Mouse (Mus musculus) stomach, embryonic 16.5 days (tissue): ENCODE data around the gene Edar. TPM values are rescaled to one million over a fixed set of nuclear protein-coding genes. Genes with fewer than 3 reads are reported as not detected.

Experiments
- ATAC-seq: fragments of 200-750 bp; cut with Nextera tagmentation; 2 replicates; pipeline ENCODE4 v1.8.0; 2017; ENCODE audit warnings: moderate number of reproducible peaks, moderate TSS enrichment; ENCODE audit not compliant: insufficient read depth, low FRiP score
- H3K27ac ChIP-seq: fragments of 300-500 bp; sonication (generic); 2 replicates; pipeline ENCODE4 v1.5.1; 2014; ENCODE audit warnings: low read length
- H3K27me3 ChIP-seq: fragments of 300-500 bp; sonication (generic); 2 replicates; pipeline ENCODE4 v1.6.1; 2014; ENCODE audit warnings: low read length, control low read depth, mixed read lengths; ENCODE audit not compliant: control insufficient read depth, insufficient read depth
- H3K36me3 ChIP-seq: fragments of 300-500 bp; sonication (generic); 2 replicates; pipeline ENCODE4 v1.6.1; 2014; ENCODE audit warnings: low read length; ENCODE audit not compliant: control insufficient read depth, insufficient read depth
- H3K4me1 ChIP-seq: fragments of 300-500 bp; sonication (generic); 2 replicates; pipeline ENCODE4 v1.6.1; 2014; ENCODE audit warnings: low read length, control low read depth, mixed read lengths; ENCODE audit not compliant: control insufficient read depth, insufficient read depth
- H3K4me2 ChIP-seq: fragments of 300-500 bp; sonication (generic); 2 replicates; pipeline ENCODE4 v1.6.1; 2014; ENCODE audit warnings: low read depth, low read length, mixed read lengths
- H3K4me3 ChIP-seq: fragments of 300-500 bp; sonication (generic); replicated peaks from 2 replicates; pipeline ENCODE4 v1.5.1; 2014; ENCODE audit warnings: mild to moderate bottlenecking, low read length
- H3K9ac ChIP-seq: fragments of 300-500 bp; sonication (generic); 2 replicates; pipeline ENCODE4 v1.6.1; 2014; ENCODE audit warnings: low read length
- H3K9me3 ChIP-seq: fragments of 300-500 bp; sonication (generic); replicated peaks from 2 replicates; pipeline ENCODE4 v1.6.1; 2016; ENCODE audit warnings: low read length, control low read depth; ENCODE audit not compliant: control insufficient read depth
- WGBS: fragments of 180-500 bp; shearing (Covaris S2); extraction: QIAGEN DNeasy Blood & Tissue Kit; methylation state at CpG from one replicate; pipeline ENCODE4 v1.1.7; 2014; 5-methylcytosine and 5-hydroxymethylcytosine counted together
- polyA plus RNA-seq: library from polyadenylated mRNA; unstranded; fragments of >200 nt; fragmentation: Nextera tagmentation; extraction: Ambion mirVana; gene quantifications from 2 replicates; pipeline ENCODE4 v1.2.1, GENCODE M21; 2015

The Edar gene
- polyA plus RNA-seq, 1 experiment from 2014 or later: 3.0 TPM

DNA sequence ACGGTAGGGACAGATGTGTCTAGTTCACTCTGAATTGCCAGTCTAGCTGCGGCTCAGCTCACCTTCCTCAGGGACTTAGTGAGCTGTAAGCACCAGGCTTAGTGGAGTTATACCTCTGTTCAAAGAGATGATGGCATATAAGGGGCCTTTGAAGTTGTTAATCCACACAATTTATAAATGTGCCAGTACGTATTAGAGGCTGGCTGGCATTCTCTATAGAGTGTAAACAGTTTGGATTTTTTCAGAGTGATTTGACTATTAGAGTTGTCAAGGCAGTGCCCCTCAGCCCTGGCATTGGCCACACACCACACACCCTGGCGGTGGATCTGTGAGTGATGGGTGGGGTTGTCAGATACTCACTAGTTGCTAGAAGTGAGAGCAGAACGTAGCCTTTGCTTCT lies 58.9 kb downstream of the Edar start:
- WGBS: 58% methylated on average over 5 of the region's 5 CpGs
- Histone ChIP-seq H3K36me3 (no peaks in the 10 kb centered on the region), H3K27ac (no peak overlapping the region), H3K4me3 (no peak overlapping the region), H3K27me3 (no peaks in the 10 kb centered on the region), H3K4me1 (peaks cover 3% of the 10 kb centered on the region; the same call in 1 of the 2 replicates), H3K9ac (no peak overlapping the region), H3K9me3 (no peaks in the 10 kb centered on the region), H3K4me2 (no peak overlapping the region)
- ATAC-seq: peak; percentile 74

DNA sequence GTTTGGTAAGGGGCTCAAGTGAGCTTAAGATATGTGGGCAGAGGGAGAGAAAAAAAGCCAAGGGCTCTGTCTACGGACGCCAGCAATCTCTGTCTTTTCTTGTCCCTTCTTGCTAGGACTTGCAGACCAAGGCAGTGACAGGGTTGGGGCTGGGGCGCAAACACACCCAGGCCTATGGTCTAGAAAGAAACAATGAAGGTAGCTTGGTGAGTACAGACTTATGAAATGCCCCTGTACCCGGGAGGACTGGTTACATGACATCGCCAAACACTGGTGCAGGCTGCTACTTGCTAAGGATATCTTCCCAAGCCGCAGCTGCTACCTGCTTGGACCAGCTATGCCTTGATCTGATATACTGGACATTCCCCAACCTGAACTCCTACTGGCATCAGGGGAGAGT lies 60.9 kb downstream of the Edar start:
- Histone ChIP-seq H3K4me3 (no peak overlapping the region), H3K9ac (no peak overlapping the region), H3K9me3 (no peaks in the 10 kb centered on the region), H3K36me3 (no peaks in the 10 kb centered on the region), H3K4me2 (no peak overlapping the region), H3K27me3 (no peaks in the 10 kb centered on the region), H3K27ac (peak overlapping the region; percentile 68), H3K4me1 (peaks cover 3% of the 10 kb centered on the region; the same call in 1 of the 2 replicates)
- ATAC-seq: peak; percentile 9; the same call in 1 of the 2 replicates
- WGBS: 77% methylated on average over 6 of the region's 6 CpGs

DNA sequence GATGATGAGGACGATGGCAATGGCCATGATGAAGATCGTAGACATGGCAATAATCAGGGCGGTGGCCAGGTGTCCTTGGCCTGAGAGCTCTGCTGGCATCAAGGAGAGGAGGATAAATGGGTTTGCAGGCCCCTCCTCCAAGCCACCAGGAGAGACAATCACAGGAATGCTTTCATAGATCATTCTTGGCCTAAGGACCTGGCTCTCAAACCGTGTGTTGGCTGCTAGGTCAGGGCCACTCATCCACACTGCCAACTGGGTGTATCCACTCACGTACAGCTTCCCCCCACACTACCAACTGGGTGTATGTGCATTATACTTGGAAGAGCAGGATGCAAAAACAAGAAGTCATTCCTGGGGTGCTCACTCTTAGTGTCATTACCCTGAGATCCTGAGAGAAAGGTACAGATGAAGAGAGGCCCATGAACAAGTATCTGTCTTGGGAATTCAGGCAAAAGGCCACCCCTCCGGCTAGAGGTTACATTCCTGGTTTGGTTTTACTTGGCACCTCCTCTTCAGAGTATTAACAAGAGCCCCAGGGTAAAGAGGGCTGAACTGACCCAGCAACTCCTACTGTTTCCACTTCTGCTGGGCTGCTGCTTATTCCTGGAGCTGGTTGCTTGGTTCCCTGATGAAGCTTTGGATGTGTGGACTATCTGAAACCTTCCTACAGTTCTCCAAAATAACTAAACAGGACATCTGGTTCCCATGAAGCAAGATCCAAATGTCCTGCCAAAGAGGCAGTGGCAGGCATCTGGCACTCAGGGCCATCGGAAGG lies 64.8 kb downstream of the Edar start:
- no peak overlapping the region for H3K4me2 ChIP-seq
- H3K4me1 ChIP-seq: no peaks in the 10 kb centered on the region
- no peaks in the 10 kb centered on the region for H3K27me3 ChIP-seq
- no peak overlapping the region for H3K27ac ChIP-seq
- no peak overlapping the region for H3K4me3 ChIP-seq
- H3K9ac ChIP-seq: no peak overlapping the region
- no peak for ATAC-seq
- H3K36me3 ChIP-seq: no peaks in the 10 kb centered on the region
- H3K9me3 ChIP-seq: no peaks in the 10 kb centered on the region
- WGBS: 81% methylated on average over 7 of the region's 7 CpGs

DNA sequence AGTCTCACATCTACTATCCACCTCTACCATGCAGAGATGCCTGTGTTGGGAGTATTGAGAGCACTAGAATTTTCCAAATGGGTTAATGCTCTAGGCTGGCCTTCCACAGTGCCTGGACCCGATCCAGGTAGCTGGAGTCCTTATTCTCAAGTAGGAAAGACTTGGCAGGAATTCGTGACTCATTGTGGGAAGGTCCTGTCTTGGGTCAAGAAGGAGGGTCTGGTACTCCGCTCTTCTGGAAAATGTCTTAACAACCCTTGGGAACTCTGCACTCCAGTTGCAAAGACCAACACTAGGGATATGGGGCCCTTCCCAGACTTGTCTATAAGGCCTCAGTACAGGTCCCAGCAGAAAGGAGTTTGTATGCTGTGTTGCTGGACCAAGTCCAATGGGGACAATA lies 66.6 kb downstream of the Edar start:
- Histone ChIP-seq H3K36me3 (no peaks in the 10 kb centered on the region), H3K4me1 (no peaks in the 10 kb centered on the region), H3K9me3 (no peaks in the 10 kb centered on the region), H3K9ac (no peak overlapping the region), H3K4me2 (no peak overlapping the region), H3K27me3 (no peaks in the 10 kb centered on the region), H3K4me3 (no peak overlapping the region), H3K27ac (no peak overlapping the region)
- WGBS: 63% methylated on average over 3 of the region's 3 CpGs
- ATAC-seq: no peak

DNA sequence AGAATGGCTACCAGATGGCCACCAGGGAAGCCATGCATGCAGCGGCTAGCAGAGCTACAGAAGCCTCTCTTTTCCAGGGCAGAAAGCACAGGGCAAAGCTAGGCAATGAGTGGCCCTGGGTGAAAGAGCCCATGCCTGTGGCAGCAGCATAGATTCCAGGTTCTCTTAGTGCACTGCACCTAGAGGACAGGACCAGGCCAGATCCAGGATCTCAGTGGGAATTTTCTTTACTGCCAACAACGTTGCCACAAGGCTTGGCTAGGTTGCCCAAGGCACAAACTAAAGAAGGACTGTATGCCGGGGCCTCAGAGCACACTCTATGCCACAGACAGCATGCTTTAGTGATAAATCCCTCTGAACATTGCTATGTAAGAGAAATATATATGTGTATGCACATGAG lies 69.1 kb downstream of the Edar start:
- Histone ChIP-seq H3K27me3 (no peaks in the 10 kb centered on the region), H3K4me2 (no peak overlapping the region), H3K27ac (no peak overlapping the region), H3K4me3 (no peak overlapping the region), H3K4me1 (no peaks in the 10 kb centered on the region), H3K9ac (no peak overlapping the region), H3K9me3 (no peaks in the 10 kb centered on the region), H3K36me3 (no peaks in the 10 kb centered on the region)
- WGBS: 85% methylated on average over 3 of the region's 3 CpGs
- ATAC-seq: no peak

DNA sequence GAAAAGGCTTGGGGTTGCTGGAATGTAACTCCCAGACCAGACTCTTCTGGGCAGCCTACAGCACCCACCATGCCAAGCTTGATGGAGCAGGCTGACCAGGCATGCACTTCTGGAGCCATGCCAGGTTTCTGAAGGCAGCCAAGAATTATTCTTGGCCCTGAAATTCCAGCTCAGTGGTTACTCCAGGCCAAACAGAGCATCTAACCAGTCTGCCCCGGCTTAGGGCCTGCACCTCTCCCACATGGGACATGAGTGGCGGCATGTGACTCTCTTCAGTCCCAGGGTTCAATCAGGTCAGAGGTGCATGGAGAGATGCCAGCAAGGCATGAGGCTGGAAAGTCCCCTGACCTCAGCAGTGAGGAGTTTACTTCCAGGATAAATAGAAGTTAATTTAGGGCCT lies 70.7 kb downstream of the Edar start:
- Histone ChIP-seq H3K36me3 (no peaks in the 10 kb centered on the region), H3K4me1 (no peaks in the 10 kb centered on the region), H3K27me3 (no peaks in the 10 kb centered on the region), H3K27ac (peak overlapping the region; percentile 20; the same call in 1 of the 2 replicates), H3K4me3 (no peak overlapping the region), H3K4me2 (no peak overlapping the region), H3K9ac (no peak overlapping the region), H3K9me3 (no peaks in the 10 kb centered on the region)
- WGBS: 59% methylated on average over 2 of the region's 2 CpGs
- ATAC-seq: peak; percentile 70; the same call in 1 of the 2 replicates

DNA sequence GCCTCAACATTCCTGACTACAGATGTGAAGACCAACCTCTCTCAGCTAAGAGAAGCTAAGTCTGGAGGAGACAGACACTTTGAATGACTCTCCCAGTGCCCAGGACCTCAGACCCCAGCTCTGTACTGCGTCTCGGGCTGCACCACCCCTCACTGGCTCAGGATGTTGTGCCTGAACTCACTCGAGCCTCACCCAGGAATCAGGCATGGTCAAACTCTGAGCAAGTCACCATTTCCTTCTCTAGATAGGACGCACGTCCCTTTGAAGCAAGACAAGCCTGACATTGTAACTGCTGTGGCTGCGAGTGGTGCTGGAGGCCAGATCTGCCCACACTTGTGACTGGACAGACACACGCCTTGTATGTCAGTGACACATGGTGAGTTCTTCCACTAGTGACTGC lies 73.5 kb downstream of the Edar start:
- no peak overlapping the region for H3K4me2 ChIP-seq
- H3K27ac ChIP-seq: peak overlapping the region; percentile 43; the same call in 1 of the 2 replicates
- H3K9ac ChIP-seq: no peak overlapping the region
- no peak overlapping the region for H3K4me3 ChIP-seq
- WGBS: 74% methylated on average over 7 of the region's 7 CpGs
- ATAC-seq: peak; percentile 27; the same call in 1 of the 2 replicates
- no peaks in the 10 kb centered on the region for H3K4me1 ChIP-seq
- no peaks in the 10 kb centered on the region for H3K36me3 ChIP-seq
- H3K9me3 ChIP-seq: no peaks in the 10 kb centered on the region
- H3K27me3 ChIP-seq: no peaks in the 10 kb centered on the region

DNA sequence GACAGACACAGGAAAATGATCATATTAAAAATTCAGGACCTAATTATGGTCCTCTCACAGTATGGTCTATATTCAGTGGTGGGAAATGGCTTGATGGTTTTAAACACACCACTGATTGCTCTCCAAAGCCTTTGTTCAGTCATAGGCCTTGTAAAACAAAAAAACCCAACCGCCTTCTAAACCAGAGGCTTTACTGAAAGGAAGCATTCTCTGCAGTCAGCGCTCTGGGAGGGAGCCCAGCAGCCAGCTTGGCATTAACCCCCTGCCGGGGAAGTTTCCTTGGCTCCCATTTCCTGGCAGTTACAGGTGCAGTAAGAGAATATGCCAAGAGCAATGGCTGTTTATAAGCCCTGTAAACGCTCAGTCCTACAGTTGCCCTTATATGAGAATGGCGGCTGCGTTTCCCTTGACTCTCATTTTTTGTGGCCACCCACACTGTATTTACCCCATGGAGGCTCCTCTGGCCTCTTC lies 74.0 kb downstream of the Edar start:
- H3K27me3 ChIP-seq: no peaks in the 10 kb centered on the region
- no peak overlapping the region for H3K4me2 ChIP-seq
- H3K4me1 ChIP-seq: no peaks in the 10 kb centered on the region
- no peak overlapping the region for H3K4me3 ChIP-seq
- H3K36me3 ChIP-seq: no peaks in the 10 kb centered on the region
- ATAC-seq: peak; percentile 68
- no peak overlapping the region for H3K9ac ChIP-seq
- H3K27ac ChIP-seq: peak overlapping the region; percentile 43; the same call in 1 of the 2 replicates
- WGBS: 37% methylated on average over 6 of the region's 6 CpGs
- H3K9me3 ChIP-seq: no peaks in the 10 kb centered on the region

DNA sequence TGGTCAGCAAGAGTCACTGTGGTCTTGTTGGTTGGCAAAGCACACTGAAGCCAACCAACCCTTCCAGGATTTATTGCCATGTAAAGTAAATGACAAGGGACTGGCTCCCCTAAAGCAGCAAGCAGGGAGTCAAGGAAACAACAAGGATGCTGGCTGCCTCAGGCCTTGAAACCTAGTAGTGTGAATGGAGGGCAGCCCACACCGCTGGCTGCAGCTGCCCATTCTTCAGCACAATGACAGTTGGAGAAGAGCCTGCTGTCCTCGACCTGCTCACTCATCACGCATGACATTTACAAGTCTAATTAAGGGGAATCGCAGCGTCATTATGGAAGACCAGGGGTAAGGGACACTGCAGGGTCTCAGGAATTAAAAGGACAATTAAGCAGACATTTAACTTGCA lies 74.5 kb downstream of the Edar start:
- no peak for ATAC-seq
- Histone ChIP-seq H3K4me1 (no peaks in the 10 kb centered on the region), H3K4me2 (no peak overlapping the region), H3K27me3 (no peaks in the 10 kb centered on the region), H3K9me3 (no peaks in the 10 kb centered on the region), H3K9ac (no peak overlapping the region), H3K4me3 (no peak overlapping the region), H3K27ac (0 out of 2 replicates have a peak overlapping the region, but pooled peaks have one; percentile 28), H3K36me3 (no peaks in the 10 kb centered on the region)
- 26% methylated on average over 5 of the region's 5 CpGs for WGBS
